Mouse (Mus musculus) telencephalon, adult 2 months (tissue): ENCODE measurements around the gene Mllt3.

ENCODE experiments used
- DNase-seq: peaks from one replicate; pipeline ENCODE4 v3.0.0-alpha.2; 2011; ENCODE audit warnings: low read depth, low spot score

Gene Mllt3

GRCm38 (mm10) chr4:87826336-87826735 is 206.8 kb downstream of the Mllt3 start:
- DNase-seq, result no peak

GRCm38 (mm10) chr4:87823623-87824022 is 209.5 kb downstream of the Mllt3 start:
- DNase-seq, result no peak

DNA sequence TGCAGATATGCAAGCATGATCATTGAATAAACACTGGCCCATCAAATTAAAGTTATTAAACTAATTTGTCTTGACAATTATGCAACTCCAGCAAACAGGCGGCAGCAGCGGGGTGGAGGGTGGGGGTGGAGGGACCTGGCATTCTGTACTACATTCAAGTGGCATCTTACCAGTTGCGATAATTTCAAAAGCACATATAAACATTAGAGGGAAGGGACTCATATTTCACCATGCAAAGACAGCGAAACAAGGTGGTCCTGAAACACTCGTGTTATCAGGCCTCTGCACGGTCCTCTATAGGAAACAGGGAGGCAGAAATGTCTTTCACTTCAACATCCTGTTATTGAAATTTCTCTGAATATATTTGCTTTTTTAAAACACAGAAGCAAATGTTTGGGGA is 210.0 kb downstream of the Mllt3 start:
- DNase-seq, result no peak

DNA sequence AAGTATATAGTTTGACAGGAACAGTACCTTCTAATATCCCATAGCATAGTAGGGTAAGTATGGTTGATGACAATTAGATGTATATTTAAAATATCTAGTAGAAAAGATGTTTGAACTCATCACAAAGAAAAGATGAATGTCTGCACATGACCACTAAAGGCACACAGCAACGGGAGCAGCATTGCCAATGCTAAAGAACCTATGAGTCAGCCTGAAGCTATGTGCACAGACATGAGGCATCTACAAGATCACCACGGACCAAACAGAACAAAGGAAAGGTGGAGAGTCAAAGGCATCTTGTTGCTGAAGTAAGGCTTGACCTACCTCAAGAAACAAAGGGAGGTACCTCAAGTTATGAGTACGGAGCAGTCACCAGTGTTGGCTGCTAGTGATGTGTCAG is 212.3 kb downstream of the Mllt3 start:
- no peak for DNase-seq

DNA sequence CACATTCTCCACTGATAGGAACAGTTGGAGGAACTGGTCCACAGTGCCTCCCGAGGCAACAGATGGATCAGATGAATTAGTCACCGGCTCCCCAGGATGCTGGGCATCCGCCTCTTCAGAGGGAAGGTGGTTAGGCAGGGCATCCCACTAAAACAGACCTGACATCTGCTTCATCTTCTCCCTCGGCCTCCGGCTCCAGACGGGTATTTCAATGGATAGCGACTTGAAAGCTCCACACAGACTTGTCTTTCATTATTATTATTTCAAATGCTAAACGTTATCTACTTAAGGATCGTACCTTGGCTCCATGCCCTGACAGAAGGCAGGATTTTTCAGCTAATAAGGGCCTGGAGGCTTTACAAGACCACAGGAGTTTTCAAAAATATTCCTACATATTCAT is 214.0 kb downstream of the Mllt3 start:
- peak; percentile 42 for DNase-seq

DNA sequence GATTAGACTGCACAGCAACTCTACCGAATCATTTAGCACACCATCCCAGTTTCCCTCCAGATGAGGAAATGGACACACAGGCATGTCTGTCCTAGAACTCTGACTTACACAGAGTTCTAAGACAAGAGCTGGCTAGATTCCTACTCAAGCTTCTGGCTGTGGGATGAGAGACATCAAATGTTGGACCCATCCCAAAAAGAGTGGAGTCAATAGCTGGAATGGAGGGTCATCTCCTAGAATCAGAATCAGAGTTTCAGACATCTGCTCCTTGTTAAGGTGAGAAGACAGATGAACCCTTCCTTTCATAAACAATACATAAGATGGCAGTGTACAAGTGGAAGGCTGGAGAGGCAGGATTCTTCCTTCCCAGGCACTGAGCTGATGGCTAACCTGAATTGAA is 214.9 kb downstream of the Mllt3 start:
- no peak for DNase-seq

DNA sequence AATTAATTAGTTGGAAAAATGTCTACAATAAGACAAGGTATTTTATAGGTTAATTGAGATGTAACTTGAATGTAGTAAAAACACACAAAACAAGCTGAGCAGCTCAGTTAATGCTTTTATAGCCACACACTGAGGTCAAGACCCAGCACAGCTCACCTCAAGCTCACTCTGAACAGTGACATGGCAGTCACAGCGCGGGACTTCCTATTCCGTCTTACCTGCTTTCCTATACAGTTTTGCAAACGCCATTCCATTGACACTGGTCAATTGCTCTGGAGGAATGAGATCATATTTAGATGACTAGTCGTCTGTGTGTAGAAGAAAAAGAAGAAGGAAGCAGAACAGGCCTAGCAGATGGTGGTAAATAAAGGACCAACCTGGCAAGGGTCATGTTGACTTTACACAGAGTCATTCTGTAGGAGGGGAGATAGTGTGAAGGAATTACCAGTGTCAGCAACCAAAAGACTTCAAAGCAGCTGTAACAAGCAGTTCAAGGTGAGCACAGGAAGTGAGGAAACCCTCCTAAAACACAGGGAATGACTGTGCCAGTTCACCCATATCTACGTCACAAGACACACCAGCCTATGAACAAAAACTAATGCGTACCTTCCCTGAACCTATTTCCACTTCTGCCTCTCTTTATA is 217.6 kb downstream of the Mllt3 start:
- DNase-seq, result no peak

DNA sequence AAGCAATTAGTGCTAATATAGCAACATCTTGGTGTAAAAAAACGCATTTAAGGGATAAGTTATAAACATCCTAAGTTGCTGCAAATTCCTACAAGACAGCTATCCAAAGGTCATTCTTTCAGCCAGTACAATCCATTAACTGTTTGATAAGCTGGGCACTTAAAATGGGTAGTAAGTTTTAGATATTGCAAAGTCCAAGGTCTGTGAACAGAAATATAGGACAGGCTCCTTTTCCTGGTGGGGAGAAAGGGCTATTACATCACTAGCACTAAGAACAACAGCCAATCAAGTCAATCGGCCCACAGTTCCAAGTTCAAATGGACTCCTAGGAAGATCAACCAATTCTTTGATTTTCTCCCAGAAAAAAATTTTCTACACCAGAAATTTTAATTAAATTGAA is 221.3 kb downstream of the Mllt3 start:
- DNase-seq, result no peak

DNA sequence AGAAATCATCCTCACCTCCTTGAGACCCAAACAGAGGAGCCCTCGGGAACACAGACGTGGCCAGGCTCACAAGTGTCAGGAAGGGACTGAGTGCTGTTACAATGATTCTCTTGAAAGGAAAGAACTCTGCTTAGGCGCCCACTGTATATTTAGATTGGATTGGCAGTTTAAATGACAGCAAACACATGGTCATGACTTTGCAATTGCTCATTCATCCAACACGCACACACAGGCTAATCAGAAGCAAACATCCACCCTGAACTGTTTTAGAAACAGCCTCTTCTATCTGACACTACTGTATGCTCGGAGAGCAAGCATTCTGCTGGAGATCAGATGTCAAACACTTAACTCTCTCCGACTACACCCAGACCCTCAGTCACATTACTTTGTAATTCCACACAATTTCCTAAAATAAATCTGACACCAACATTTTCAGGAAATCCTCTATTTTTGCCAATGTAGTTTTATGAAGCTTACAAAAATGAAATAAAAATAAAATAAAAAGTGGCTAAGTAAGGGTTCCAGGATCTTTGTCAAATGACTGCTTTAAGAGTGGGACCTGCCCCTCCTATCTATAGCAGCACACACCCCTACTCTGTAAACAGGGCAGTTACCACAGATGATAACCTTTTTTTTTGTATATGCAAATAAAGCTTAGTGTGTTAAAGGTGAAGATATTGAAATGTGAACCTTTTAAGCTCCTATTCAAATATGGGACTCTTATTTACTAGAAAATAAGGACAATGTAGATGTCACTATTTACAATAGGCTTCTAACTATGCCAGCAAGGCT is 226.8 kb downstream of the Mllt3 start:
- no peak for DNase-seq

DNA sequence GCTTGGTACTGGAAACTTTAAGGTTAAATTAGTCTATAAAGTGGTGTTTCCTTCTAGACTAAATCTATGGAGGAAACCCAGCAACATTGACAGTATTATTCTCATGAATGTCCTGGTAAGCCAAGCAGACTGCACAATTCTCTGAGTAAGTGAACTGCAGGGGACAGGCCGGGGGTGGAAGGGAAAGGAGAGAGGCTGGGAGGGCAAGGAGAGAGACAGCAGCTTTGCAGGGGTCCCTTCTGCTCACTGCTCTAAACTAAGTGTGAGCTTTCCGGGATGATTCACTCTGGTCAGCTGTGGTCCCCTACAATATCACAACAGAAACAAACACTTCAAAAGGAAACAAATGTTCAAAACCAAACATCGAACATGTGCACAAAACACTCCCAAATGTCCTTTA is 228.6 kb downstream of the Mllt3 start:
- DNase-seq, result no peak

DNA sequence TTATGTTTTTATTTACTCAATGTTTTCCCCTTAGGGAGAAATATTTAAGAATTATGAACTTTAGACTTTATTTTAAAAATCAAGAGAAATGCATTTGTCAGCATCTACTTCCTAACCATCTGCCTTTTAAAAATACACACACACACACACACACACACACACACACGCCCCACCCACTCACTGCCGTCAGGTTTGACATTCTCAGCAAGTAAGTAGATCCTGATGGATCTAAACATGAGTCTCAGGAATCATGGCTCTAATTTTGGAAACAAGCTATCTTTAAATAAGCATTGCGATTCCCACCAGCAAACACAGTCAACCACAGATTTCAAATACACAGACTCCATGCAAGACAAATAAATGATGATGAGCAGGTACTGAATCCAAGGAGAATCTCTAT is 229.9 kb downstream of the Mllt3 start:
- no peak for DNase-seq

- DNase-seq, result no peak
These were observed 231.0 kb downstream of the Mllt3 start for GRCm38 (mm10) chr4:87802140-87802539.

DNA sequence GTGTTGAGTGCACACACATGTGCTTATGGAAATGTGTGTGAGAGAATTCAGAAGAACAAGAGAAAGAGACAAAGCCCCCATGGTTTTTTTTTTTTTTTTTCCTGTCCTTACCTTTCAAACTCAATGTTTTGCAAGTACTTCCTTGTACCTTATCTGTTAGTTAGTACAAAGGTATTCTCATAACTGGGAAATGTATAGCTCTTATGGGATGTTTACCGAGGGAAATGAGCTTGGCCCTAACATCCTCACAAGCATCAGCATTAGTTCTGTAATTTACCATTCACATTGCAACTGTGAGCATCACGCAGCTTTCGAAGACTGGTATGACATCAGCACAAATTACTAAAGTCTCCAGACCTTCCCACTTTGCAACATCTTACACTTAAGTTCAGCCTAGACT is 231.8 kb downstream of the Mllt3 start:
- DNase-seq, result no peak

GRCm38 (mm10) chr4:87800276-87800675 is 232.9 kb downstream of the Mllt3 start:
- DNase-seq, result no peak

DNA sequence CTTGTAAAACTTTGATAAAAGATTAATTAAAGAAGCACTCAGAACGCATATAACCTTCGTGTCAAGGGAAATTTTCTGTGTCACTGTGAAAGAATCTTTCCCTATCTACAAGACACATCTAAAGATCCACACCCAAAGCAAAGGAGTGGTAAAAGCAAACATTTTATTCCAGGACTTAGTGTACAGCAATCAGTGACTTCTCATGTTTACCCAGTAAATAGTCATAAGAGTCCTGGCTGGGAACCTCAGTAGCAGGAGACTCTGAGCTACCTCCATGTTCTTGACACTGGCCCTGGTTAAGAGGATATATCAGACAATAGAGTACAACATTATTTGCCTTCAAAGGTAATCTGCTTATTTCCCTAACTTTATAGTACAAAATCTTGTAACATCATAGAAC is 233.7 kb downstream of the Mllt3 start:
- no peak for DNase-seq

DNA sequence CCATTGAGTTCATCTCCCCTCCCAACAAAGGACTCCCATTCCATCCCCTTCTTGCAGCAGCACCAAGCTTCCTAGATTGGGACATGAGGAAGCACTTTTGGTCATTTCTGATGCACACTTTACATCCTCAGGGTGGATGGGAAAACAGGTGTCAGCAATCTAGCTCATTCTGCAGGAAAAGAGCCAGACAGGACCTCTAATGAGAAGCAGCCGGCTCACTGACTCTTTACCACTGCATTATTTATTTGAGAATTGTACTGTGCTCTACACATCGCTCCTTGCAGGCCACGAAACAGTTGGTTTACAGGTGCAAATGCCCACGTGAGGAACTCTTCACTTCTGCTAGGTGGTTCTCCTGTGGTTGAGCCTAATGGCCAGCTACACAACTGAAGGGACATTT is 237.9 kb downstream of the Mllt3 start:
- DNase-seq, result no peak

- no peak for DNase-seq
These were observed 238.9 kb downstream of the Mllt3 start for GRCm38 (mm10) chr4:87794216-87794615.

DNA sequence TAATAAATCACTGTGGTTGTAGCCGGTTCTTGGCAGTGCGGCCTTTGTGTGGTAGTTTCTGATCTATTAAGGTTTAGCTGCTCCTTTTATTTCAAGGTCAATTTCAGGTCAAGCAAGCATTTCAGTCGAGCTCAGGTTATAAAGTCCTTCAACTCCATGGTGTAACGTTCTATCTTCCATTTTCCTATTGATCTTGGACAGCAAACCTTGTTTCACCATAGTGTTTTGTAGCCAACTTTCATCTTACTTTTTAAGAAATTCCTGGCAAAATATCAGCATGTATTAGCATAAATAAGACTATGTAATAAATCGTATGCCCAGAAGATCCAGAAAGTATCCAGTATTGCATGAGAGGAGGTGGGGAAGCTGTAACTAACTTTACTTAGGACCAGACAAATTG is 240.7 kb downstream of the Mllt3 start:
- no peak for DNase-seq

DNA sequence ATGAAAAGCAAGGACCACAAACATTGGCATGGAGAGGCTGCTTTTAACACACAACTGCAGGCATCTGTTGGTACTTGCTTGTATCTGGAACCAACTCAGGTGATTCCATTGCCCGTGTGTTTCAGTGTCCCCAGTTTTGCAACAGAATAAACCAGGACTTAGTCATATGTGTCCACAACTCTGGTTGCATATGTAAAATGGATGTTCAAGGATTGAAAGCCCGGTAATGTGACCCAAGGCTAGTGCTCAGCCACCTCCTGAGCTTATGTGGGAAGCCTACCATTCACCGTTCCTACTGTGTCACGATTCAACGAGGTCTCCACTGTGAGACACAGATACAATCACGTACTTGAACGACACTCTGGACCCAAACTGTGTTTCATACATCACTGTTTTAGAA is 243.7 kb downstream of the Mllt3 start:
- no peak for DNase-seq

DNA sequence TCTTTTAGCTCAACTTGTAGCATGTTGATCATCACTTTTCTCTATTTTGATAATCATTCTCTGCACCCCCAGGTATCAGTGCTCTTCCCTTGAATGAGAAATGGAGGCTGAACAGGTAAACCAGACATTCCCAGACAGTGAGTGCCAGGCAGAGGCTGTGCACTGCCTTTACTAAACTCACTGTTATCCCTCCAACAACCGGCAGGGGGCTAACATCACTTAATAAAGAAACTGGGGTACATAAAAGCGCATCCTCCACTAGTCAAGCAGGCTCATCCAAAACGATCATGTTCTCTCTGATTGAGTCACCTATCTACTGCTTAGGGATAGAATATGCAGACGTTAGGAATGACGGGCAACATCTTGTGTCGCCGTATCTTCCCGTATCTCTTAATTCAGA is 244.5 kb downstream of the Mllt3 start:
- DNase-seq, result no peak

GRCm38 (mm10) chr4:87785132-87786074 is 247.8 kb downstream of the Mllt3 start:
- peak; percentile 45 for DNase-seq

- DNase-seq, result no peak
These were observed 249.4 kb downstream of the Mllt3 start for GRCm38 (mm10) chr4:87783809-87784208.
